Mouse (Mus musculus): Measurements from ENCODE around the gene Ppp2r5a.

- peak; percentile 30; the same call in 1 of the 2 replicates for TF ChIP-seq CTCF (IDR thresholded peaks at IDR 0.05; ENCODE audit: borderline replicate concordance, control insufficient read depth, extremely low read depth, insufficient read depth, low read length, poor library complexity)
- TF ChIP-seq POLR2A (IDR thresholded peaks at IDR 0.05; ENCODE audit: control insufficient read depth, extremely low read depth, insufficient read depth, low read length, poor library complexity), result no peak
These were observed 96.8 kb downstream of the Ppp2r5a start for GRCm38 (mm10) chr1:191306316-191306715.
